Mouse (Mus musculus): ENCODE measurements around the gene Itpripl1. TPM values are rescaled to one million over a fixed set of nuclear protein-coding genes. Genes with fewer than 3 reads are reported as not detected.

Itpripl1 gene
- polyA plus RNA-seq, 1 experiment from 2014 or later: 12.1 TPM

Other genes with a start within 250 kb of the Itpripl1 start
- 30.7 and 44.1 TPM in 2 replicates for gene Sppl2a, start 210.2 kb downstream of the Itpripl1 start, polyA plus RNA-seq (2015; fragmentation: Nextera tagmentation; extraction: Ambion mirVana)
- gene Ap4e1, start 134.7 kb downstream of the Itpripl1 start, polyA plus RNA-seq (2015; fragmentation: Nextera tagmentation; extraction: Ambion mirVana): 11.4 and 11.8 TPM in 2 replicates
- 34.4 and 40.9 TPM in 2 replicates for gene Blvra, start 72.8 kb downstream of the Itpripl1 start, polyA plus RNA-seq (2015; fragmentation: Nextera tagmentation; extraction: Ambion mirVana)
- 10.2 and 26.5 TPM in 2 replicates for gene Ncaph, start 9.5 kb downstream of the Itpripl1 start, polyA plus RNA-seq (2015; fragmentation: Nextera tagmentation; extraction: Ambion mirVana)
- gene 1810024B03Rik, start 64.8 kb upstream of the Itpripl1 start, polyA plus RNA-seq (2015; fragmentation: Nextera tagmentation; extraction: Ambion mirVana): 0.64 and 0.92 TPM in 2 replicates
- gene Snrnp200, start 64.9 kb upstream of the Itpripl1 start, polyA plus RNA-seq (2015; fragmentation: Nextera tagmentation; extraction: Ambion mirVana): 40.0 and 45.6 TPM in 2 replicates
- 64.6 and 68.5 TPM in 2 replicates for gene Ciao1, start 104.4 kb upstream of the Itpripl1 start, polyA plus RNA-seq (2015; fragmentation: Nextera tagmentation; extraction: Ambion mirVana)
- gene Tmem127, start 104.5 kb upstream of the Itpripl1 start, polyA plus RNA-seq (2015; fragmentation: Nextera tagmentation; extraction: Ambion mirVana): 53.8 and 55.6 TPM in 2 replicates
- 79.6 and 83.2 TPM in 2 replicates for gene Stard7, start 126.8 kb upstream of the Itpripl1 start, polyA plus RNA-seq (2015; fragmentation: Nextera tagmentation; extraction: Ambion mirVana)
- 18.2 and 23.1 TPM in 2 replicates for gene Dusp2, start 192.7 kb upstream of the Itpripl1 start, polyA plus RNA-seq (2015; fragmentation: Nextera tagmentation; extraction: Ambion mirVana)
- not detected in 2 replicates for gene Astl, start 195.2 kb upstream of the Itpripl1 start, polyA plus RNA-seq (2015; fragmentation: Nextera tagmentation; extraction: Ambion mirVana)
- gene Adra2b, start 219.8 kb upstream of the Itpripl1 start, polyA plus RNA-seq (2015; fragmentation: Nextera tagmentation; extraction: Ambion mirVana): 0.60 and 0.72 TPM in 2 replicates

Measured in neural tube, embryonic 15.5 days (tissue).